Mouse (Mus musculus): ENCODE measurements around the gene Abca12. TPM values are rescaled to one million over a fixed set of nuclear protein-coding genes. Genes with fewer than 3 reads are reported as not detected.

Abca12 gene
- total RNA-seq, 2 experiments from 2014 or later: not detected

DNA sequence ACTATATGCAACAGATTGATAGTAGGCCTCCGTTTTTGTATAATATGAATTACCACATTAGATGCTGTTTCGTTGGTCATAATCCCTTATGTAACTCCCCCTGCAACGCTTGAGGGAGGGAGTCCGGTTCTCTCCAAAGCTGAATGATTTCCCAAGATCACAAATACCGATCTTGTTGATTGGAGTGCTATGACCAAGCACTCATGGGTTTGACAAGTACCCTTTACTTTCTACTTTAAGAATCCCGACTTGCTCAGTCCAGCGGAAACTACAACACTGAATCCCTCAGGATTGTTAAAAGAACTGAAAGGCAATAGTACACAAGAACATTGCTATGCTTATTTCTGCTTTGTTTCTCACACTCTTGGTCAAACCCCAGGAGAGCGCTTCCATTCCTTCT is 28.1 kb downstream of the Abca12 start:
- intact Hi-C loops (cut with DNase I): no loop called here
- no peak for TF ChIP-seq CTCF (IDR thresholded peaks at IDR 0.05)
- Histone ChIP-seq H3K27ac (no peak overlapping the region), H3K4me3 (no peak overlapping the region)
- DNase-seq: no peak

GRCm38 (mm10) chr1:71384098-71384497 is 30.6 kb downstream of the Abca12 start:
- no peak for TF ChIP-seq CTCF (IDR thresholded peaks at IDR 0.05)
- intact Hi-C loops (cut with DNase I): no loop called here
- H3K4me3 ChIP-seq: no peak overlapping the region
- DNase-seq: no peak
- no peak overlapping the region for H3K27ac ChIP-seq

- no peak for DNase-seq
- no peak for TF ChIP-seq CTCF (IDR thresholded peaks at IDR 0.05)
- intact Hi-C loops (cut with DNase I): no loop called here
- no peak overlapping the region for H3K27ac ChIP-seq
- H3K4me3 ChIP-seq: no peak overlapping the region
Observed at GRCm38 (mm10) chr1:71373090-71373489, 41.6 kb downstream of the Abca12 start.

DNA sequence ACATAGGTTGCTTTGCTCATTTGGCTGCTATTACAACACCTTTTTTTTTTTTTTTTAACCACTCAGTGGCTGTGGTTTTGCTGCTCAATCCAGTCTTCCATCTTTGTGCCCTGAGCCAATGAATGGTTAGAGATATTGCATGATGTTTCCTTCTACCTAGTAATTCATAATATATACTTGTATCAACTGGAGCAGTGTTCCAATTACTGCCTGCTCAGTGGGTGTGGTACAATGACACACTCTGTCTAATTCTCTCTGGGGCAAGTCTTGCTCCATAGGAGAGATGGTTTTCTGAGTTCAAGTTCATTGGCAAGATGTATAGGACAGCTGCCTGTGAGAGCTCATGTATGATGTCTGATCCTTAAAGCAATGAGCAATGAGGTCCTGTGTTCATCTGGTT is 44.4 kb downstream of the Abca12 start:
- Histone ChIP-seq H3K27ac (no peak overlapping the region), H3K4me3 (no peak overlapping the region)
- intact Hi-C loops (cut with DNase I): no loop called here
- no peak for TF ChIP-seq CTCF (IDR thresholded peaks at IDR 0.05)
- no peak for DNase-seq

DNA sequence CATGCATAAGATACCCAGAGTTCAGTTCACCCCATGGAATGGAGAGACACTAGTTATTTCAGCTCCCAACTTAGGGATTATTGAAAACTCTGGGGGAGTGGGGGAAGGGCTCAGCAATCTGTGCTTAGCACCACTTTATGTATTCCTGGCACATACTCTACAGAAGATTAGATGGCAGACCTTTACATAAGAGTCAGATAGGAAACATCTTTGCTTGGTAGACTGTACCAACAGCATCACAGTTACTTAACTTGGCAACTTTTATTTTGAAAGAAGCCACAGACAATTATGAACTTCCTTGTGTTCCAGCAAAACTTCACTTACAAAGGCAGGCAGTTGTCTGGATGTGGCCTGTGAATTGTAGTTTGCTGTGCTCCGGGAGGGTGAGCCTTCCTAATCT is 46.9 kb downstream of the Abca12 start:
- Histone ChIP-seq H3K4me3 (no peak overlapping the region), H3K27ac (no peak overlapping the region)
- no peak for DNase-seq
- no peak for TF ChIP-seq CTCF (IDR thresholded peaks at IDR 0.05)
- intact Hi-C loops (cut with DNase I): no loop called here

DNA sequence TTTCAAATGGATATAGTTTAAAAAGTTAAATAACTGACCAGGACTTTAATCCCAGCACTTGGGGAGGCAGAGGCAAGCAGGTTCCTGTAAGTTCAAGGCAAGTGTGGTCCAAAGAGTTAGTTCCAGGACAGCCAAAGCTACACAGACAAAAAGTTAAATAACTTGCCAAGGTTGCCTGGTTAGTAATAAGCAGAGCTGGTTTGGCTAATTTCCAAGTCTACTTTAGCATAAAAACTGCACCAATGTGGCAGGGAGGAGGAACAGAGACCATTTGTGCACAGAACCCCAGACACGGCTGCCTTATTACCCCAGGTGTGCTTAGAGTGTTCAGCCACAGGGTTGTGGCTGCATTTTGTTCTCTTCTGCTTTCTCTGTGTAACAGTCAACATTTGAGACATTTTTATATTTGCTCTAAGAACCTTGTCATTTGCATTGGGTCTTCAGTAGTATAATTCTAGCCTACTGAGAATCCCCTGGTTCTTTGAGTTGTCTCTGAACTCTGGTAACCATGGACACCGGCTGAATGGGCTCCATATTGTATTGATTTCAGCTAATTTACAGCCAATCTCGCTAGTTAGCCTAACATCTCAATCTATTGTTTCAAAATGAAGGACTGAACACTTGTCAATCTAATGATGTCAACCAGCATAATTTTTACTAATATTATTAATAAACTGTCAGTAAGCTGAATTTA is 71.7 kb downstream of the Abca12 start:
- TF ChIP-seq CTCF (IDR thresholded peaks at IDR 0.05): no peak
- Histone ChIP-seq H3K4me3 (no peak overlapping the region), H3K27ac (no peak overlapping the region)
- intact Hi-C loops (cut with DNase I): no loop called here
- no peak for DNase-seq

DNA sequence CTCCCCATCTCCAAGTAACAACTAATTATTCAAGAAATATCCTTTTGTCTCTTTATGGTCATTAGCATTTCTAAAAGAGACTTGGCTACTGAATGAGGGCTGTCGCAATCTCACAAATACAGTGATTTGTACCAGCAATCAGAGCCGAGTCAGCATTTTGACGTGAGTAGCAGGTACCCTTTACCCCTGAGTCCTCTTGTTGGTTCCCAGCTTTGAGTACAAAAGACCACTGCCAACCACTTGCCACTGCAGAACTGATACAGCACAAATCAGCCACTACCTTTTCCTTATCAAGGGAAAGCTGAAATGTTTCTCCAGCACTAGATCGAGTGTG is 72.5 kb downstream of the Abca12 start:
- TF ChIP-seq CTCF (IDR thresholded peaks at IDR 0.05): no peak
- intact Hi-C loops (cut with DNase I): no loop called here
- no peak overlapping the region for H3K27ac ChIP-seq
- no peak for DNase-seq
- H3K4me3 ChIP-seq: no peak overlapping the region

DNA sequence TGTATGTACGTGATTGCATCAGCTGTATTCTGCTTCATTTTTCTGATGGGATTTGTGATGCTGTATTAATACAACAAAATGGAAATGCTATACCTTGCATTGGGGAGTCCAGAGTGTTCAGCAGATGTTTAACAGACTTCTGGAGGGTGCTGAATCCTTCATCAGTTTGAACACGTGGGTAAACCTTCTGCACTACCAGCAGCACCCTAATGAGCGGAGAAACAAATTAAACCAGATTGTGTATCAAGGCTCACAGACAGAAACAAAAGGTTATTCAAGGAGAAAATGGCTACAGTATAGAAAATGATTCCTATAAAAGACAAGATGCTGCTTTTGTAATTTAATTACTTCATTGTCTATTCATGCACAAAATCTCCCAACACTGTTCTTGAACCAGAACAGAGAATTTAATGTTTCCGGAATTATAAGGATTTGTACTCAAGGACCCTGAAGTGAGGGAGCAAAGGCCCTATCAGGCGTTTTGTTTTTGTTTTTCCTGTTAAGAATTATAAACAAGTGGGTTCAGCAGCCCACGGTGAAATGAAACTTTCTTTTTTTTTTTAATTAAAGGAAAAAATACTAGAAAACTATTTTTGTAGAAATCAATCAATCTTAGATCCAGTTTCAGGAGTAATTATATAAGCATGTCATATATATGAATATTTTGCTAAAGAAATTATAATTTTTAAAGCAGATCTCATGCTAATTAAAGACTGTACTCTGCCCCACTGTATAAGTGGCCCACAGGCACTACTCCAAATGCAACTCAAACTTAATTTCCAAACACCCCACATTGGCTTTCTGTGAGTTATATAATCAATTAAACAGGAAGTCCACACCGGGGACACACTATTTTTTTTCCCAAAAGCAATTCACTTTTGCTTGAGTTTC is 73.1 kb downstream of the Abca12 start:
- Histone ChIP-seq H3K27ac (no peak overlapping the region), H3K4me3 (no peak overlapping the region)
- no peak for TF ChIP-seq CTCF (IDR thresholded peaks at IDR 0.05)
- intact Hi-C loops (cut with DNase I): no loop called here
- no peak for DNase-seq

- no peak for TF ChIP-seq CTCF (IDR thresholded peaks at IDR 0.05)
- no peak overlapping the region for H3K4me3 ChIP-seq
- no peak for DNase-seq
- intact Hi-C loops (cut with DNase I): no loop called here
- H3K27ac ChIP-seq: no peak overlapping the region
Observed at GRCm38 (mm10) chr1:71338548-71339340, 76.0 kb downstream of the Abca12 start.

DNA sequence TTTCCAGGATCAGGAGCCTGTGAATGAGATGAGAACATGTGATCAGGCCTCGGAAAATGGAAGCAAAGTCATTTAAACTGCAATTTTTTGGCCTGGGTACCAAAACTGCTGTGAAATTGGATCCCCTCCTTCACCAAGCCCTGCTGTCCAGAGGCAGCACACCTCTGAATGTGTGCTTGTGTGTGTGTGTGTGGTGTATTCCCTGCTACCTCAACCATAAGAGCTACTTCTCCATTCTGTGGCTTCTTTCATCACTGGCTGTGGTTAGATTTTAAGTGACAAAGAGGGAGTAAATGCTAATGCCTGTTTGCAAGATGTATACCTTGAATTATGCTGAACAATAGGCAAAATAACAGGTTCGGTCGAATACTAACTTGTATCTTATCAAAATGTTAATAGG is 84.4 kb downstream of the Abca12 start:
- intact Hi-C loops (cut with DNase I): no loop called here
- Histone ChIP-seq H3K27ac (no peak overlapping the region), H3K4me3 (no peak overlapping the region)
- no peak for DNase-seq
- TF ChIP-seq CTCF (IDR thresholded peaks at IDR 0.05): no peak

- H3K27ac ChIP-seq: no peak overlapping the region
- no peak for DNase-seq
- intact Hi-C loops (cut with DNase I): no loop called here
- TF ChIP-seq CTCF (IDR thresholded peaks at IDR 0.05): no peak
- no peak overlapping the region for H3K4me3 ChIP-seq
Observed at GRCm38 (mm10) chr1:71312171-71312570, 102.5 kb downstream of the Abca12 start.

- no peak overlapping the region for H3K27ac ChIP-seq
- intact Hi-C loops (cut with DNase I): no loop called here
- no peak overlapping the region for H3K4me3 ChIP-seq
- no peak for DNase-seq
- TF ChIP-seq CTCF (IDR thresholded peaks at IDR 0.05): no peak
Observed at GRCm38 (mm10) chr1:71310614-71311013, 104.1 kb downstream of the Abca12 start.

DNA sequence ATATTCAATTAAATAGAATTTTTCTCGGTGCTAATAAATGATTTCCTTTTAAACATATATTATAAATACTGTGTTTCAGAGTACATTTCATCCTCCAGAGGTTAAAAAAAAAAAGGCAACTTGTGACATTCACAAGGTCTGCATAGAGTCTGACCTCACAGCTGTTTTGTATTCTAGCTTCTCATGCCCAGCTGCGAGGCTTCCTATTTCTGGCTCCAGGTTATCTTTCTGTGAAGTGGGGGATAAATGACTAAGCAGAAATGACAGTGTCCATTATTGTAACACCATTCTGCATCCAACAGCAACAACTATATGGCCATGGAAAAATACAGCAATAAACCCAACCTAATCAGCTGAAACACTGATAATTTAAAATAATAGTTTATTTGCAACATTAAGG is 107.3 kb downstream of the Abca12 start:
- no peak for TF ChIP-seq CTCF (IDR thresholded peaks at IDR 0.05)
- no peak for DNase-seq
- no peak overlapping the region for H3K4me3 ChIP-seq
- H3K27ac ChIP-seq: no peak overlapping the region
- intact Hi-C loops (cut with DNase I): no loop called here

All from gastrocnemius, adult 2 months (tissue).